Mouse (Mus musculus): ENCODE data around the gene Olfr868. TPM values are rescaled to one million over a fixed set of nuclear protein-coding genes. Genes with fewer than 3 reads are reported as not detected.

The Olfr868 gene
- polyA plus RNA-seq (2016; fragmentation: Nextera tagmentation; extraction: Ambion mirVana) = not detected in 2 replicates

DNA sequence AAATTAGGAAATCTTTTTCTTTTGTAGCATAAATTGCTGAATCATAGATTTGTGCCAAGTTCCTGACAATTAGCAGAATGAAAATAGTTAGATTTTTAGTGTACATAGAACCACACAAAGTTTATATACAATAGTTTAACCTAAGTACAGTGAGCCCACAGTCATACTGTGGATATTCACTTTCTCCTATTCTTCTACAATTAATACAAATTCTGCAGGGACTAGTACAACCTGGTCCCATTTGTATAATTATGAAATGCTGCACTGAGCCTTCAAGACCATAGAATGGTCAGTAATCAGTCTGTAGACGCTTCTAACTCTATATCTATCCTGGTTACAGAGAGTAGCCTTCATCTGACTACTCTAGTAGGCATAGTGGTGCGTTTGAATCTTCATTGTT lies at the start of gene Olfr868:
Olfr868 (plus strand) TSS at position 301 of the 400 bp plus-strand sequence.
- no peak for ATAC-seq (ENCODE audit: low FRiP score)
- no peak within 1 kb of the TSS for H3K9ac ChIP-seq
- H3K27me3 ChIP-seq = no peaks in the 10 kb centered on the region
- peaks cover 8% of the 10 kb centered on the region for H3K9me3 ChIP-seq
- no peak within 1 kb of the TSS for H3K27ac ChIP-seq
- no peak within 1 kb of the TSS for H3K4me2 ChIP-seq
- no peaks in the 10 kb centered on the region for H3K4me1 ChIP-seq
- WGBS = 46% methylated on average over 2 of the region's 2 CpGs
- no peak within 1 kb of the TSS for H3K4me3 ChIP-seq (replicated peaks)
- no peaks in the 10 kb centered on the region for H3K36me3 ChIP-seq (replicated peaks)

- 81% methylated on average over 1 of the region's 1 CpGs for WGBS
- H3K9me3 ChIP-seq = peaks cover 10% of the 10 kb centered on the region
- no peak within 1 kb of the TSS for H3K4me3 ChIP-seq (replicated peaks)
- H3K9ac ChIP-seq = no peak within 1 kb of the TSS
- no peak for ATAC-seq (ENCODE audit: low FRiP score)
- H3K4me1 ChIP-seq = no peaks in the 10 kb centered on the region
- no peak within 1 kb of the TSS for H3K27ac ChIP-seq
- no peak within 1 kb of the TSS for H3K4me2 ChIP-seq
- no peaks in the 10 kb centered on the region for H3K36me3 ChIP-seq (replicated peaks)
- H3K27me3 ChIP-seq = no peaks in the 10 kb centered on the region
Measured at GRCm38 (mm10) chr9:20057462-20057861, 41.0 kb upstream of the Olfr868 start, which contains the start of gene Olfr867. Olfr867 (minus strand) TSS chr9:20057562.

DNA sequence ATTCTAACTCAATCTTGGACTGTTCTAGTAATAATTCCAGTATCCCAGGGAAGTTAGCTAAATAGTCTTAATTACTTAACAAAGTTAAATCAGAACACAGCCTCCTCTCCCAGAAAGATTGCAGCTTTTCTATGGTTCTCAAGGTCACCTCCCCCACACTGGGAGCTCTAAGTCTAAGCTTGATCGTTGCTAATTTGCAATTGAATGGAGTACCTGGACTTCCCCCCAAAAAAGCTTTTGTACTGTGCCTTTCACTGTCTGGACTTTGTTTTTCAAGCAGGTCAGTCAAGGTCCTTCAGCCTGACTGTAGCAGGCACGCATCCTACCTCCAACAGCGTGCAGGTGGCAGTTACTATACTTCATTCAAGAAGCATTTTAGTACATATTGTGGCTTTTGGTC lies 28.2 kb upstream of the Olfr868 start:
- Histone ChIP-seq H3K27me3 (no peaks in the 10 kb centered on the region), H3K27ac (no peak overlapping the region), H3K4me2 (no peak overlapping the region), H3K9ac (no peak overlapping the region), H3K4me1 (no peaks in the 10 kb centered on the region), H3K9me3 (peaks cover 31% of the 10 kb centered on the region), H3K4me3 (replicated peaks) (no peak overlapping the region), H3K36me3 (replicated peaks) (no peaks in the 10 kb centered on the region)
- 72% methylated on average over 3 of the region's 3 CpGs for WGBS
- no peak for ATAC-seq (ENCODE audit: low FRiP score)

DNA sequence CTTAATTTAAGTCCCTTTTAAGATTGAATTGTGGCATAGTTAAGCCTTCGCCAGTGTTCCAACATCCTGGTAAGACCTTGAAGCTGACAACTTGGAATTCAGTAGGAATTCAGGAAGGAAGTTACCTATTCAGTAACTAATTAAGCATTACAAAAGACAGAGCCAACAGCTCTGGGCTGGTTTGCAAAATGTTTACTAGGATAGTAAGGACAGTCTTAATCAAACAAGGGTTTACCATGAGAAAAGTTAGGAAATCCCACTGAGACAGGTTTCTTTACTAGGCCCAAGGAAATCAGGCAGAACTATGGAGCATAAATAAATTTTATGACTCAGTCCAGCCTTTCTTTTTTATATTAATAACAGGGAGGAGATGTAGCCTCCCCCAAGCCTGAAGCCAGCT lies 27.1 kb upstream of the Olfr868 start:
- H3K27me3 ChIP-seq = no peaks in the 10 kb centered on the region
- WGBS = 91% methylated on average over 1 of the region's 1 CpGs
- ATAC-seq (ENCODE audit: low FRiP score) = no peak
- no peaks in the 10 kb centered on the region for H3K4me1 ChIP-seq
- H3K4me3 ChIP-seq (replicated peaks) = no peak overlapping the region
- H3K27ac ChIP-seq = no peak overlapping the region
- H3K4me2 ChIP-seq = no peak overlapping the region
- no peak overlapping the region for H3K9ac ChIP-seq
- no peaks in the 10 kb centered on the region for H3K36me3 ChIP-seq (replicated peaks)
- H3K9me3 ChIP-seq = peaks cover 37% of the 10 kb centered on the region

DNA sequence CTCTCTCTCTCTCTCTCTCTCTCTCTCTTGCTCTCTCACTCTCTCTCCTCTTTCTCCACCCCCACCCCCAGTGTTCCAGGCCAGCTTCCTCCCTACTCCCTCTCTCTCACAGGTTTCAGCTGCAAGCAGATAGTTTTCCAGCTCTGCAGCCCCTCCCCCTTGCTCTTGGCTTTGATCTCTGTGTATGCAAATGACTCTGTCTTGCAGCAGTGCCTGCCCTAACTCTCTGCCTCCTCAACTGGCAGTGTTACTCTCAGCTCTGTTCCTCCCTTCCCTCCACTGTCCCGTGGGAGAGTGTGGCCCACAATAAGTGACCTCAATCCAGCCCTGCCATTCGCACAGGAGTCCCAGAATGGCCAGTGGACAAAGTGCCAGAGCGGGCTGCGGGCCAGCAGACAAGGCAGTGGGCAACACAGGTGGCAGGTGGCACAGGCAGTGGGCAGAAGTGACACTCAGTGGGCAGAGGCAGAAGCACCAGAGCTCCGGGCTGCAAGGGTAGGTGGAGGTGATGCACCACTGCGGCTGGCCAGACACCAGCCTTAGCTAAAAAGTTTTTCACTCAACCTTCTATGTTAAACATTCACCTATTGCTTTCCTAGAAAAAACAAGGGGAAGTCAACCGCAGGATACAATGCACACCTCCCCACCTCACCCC lies 24.8 kb upstream of the Olfr868 start:
- Histone ChIP-seq H3K4me3 (replicated peaks) (no peak overlapping the region), H3K9me3 (peaks cover 43% of the 10 kb centered on the region), H3K27ac (no peak overlapping the region), H3K4me2 (no peak overlapping the region), H3K9ac (no peak overlapping the region), H3K4me1 (no peaks in the 10 kb centered on the region), H3K36me3 (replicated peaks) (no peaks in the 10 kb centered on the region), H3K27me3 (no peaks in the 10 kb centered on the region)
- no peak for ATAC-seq (ENCODE audit: low FRiP score)
- 76% methylated on average over 7 of the region's 7 CpGs for WGBS

DNA sequence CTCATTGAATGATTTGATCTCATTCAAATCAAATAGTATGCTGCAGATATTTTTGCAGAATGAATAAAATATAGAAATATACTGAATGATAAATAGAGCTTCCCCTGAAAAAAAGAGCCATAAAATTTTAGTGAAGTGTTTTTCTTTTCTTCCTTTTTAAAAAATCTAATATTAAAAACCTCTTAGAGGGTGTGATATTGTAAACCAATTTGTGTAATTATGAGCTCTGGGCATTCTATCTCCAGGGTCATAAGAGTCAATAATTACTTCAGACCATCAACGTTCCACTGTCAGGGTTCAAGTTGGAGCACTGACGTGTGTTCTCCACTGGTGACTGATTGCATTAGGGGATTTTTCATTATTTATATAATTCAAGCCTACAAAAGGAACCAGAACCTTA lies 30.3 kb downstream of the Olfr868 start, which contains the start of gene Olfr869:
Olfr869 (plus strand) TSS at position 301 of the 400 bp plus-strand sequence.
- Histone ChIP-seq H3K9ac (no peak within 1 kb of the TSS), H3K4me3 (replicated peaks) (no peak within 1 kb of the TSS), H3K4me1 (no peaks in the 10 kb centered on the region), H3K4me2 (no peak within 1 kb of the TSS), H3K9me3 (0 out of 2 replicates have a peak, but pooled peaks cover 4% of the 10 kb centered on the region), H3K27ac (no peak within 1 kb of the TSS), H3K27me3 (no peaks in the 10 kb centered on the region), H3K36me3 (replicated peaks) (no peaks in the 10 kb centered on the region)
- WGBS = 72% methylated on average over 2 of the region's 2 CpGs
- no peak for ATAC-seq (ENCODE audit: low FRiP score)

- Histone ChIP-seq H3K9ac (no peak overlapping the region), H3K36me3 (replicated peaks) (no peaks in the 10 kb centered on the region), H3K4me1 (no peaks in the 10 kb centered on the region), H3K4me2 (no peak overlapping the region), H3K9me3 (peaks cover 43% of the 10 kb centered on the region), H3K27ac (no peak overlapping the region), H3K27me3 (no peaks in the 10 kb centered on the region), H3K4me3 (replicated peaks) (no peak overlapping the region)
- WGBS = 93% methylated on average over 3 of the region's 3 CpGs
- no peak for ATAC-seq (ENCODE audit: low FRiP score)
Measured at GRCm38 (mm10) chr9:20149706-20150105, 51.3 kb downstream of the Olfr868 start.

Other genes starting within 250 kb of the Olfr868 start
- not detected in 2 replicates for gene Olfr860, start 248.9 kb upstream of the Olfr868 start, polyA plus RNA-seq (2016; fragmentation: Nextera tagmentation; extraction: Ambion mirVana)
- not detected in 2 replicates for gene Olfr862, start 210.6 kb upstream of the Olfr868 start, polyA plus RNA-seq (2016; fragmentation: Nextera tagmentation; extraction: Ambion mirVana)
- 0.23 and 0.27 TPM in 2 replicates for gene Olfr77, start 181.8 kb upstream of the Olfr868 start, polyA plus RNA-seq (2016; fragmentation: Nextera tagmentation; extraction: Ambion mirVana)
- not detected in 2 replicates for gene Olfr866, start 70.6 kb upstream of the Olfr868 start, polyA plus RNA-seq (2016; fragmentation: Nextera tagmentation; extraction: Ambion mirVana)
- gene Olfr867, start 41.1 kb upstream of the Olfr868 start, polyA plus RNA-seq (2016; fragmentation: Nextera tagmentation; extraction: Ambion mirVana) = not detected in 2 replicates
- gene Olfr869, start 30.4 kb downstream of the Olfr868 start, polyA plus RNA-seq (2016; fragmentation: Nextera tagmentation; extraction: Ambion mirVana) = not detected in 2 replicates
- not detected in 2 replicates for gene Olfr870, start 75.4 kb downstream of the Olfr868 start, polyA plus RNA-seq (2016; fragmentation: Nextera tagmentation; extraction: Ambion mirVana)
- not detected in 2 replicates for gene Olfr871, start 113.6 kb downstream of the Olfr868 start, polyA plus RNA-seq (2016; fragmentation: Nextera tagmentation; extraction: Ambion mirVana)
- not detected in 2 replicates for gene Olfr872, start 138.5 kb downstream of the Olfr868 start, polyA plus RNA-seq (2016; fragmentation: Nextera tagmentation; extraction: Ambion mirVana)
- gene Olfr39, start 183.7 kb downstream of the Olfr868 start, polyA plus RNA-seq (2016; fragmentation: Nextera tagmentation; extraction: Ambion mirVana) = not detected in 2 replicates
- not detected in 2 replicates for gene Olfr873, start 199.9 kb downstream of the Olfr868 start, polyA plus RNA-seq (2016; fragmentation: Nextera tagmentation; extraction: Ambion mirVana)
- not detected in 2 replicates for gene Olfr18, start 237.5 kb downstream of the Olfr868 start, polyA plus RNA-seq (2016; fragmentation: Nextera tagmentation; extraction: Ambion mirVana)

Data from forebrain, embryonic 12.5 days (tissue).